Mouse (Mus musculus): ENCODE results near the gene Pnma1. TPM values are rescaled to one million over a fixed set of nuclear protein-coding genes. Genes with fewer than 3 reads are reported as not detected.

Pnma1 gene
- polyA plus RNA-seq, 1 experiment from 2014 or later: 0.48 TPM

- 0 out of 2 replicates have a peak, but pooled peaks have one; percentile 22 for ATAC-seq (ENCODE audit: extremely low read depth, insufficient number of reproducible peaks, low FRiP score, low TSS enrichment)
- peaks cover 65% of the 10 kb centered on the region for H3K36me3 ChIP-seq
These were observed 4.3 kb upstream of the Pnma1 start for GRCm38 (mm10) chr12:84152352-84153190.

GRCm38 (mm10) chr12:84151911-84152310 lies 3.6 kb upstream of the Pnma1 start:
- Histone ChIP-seq H3K4me3 (peak overlapping the region; percentile 10), H3K4me2 (peak overlapping the region; percentile 20), H3K9ac (peak overlapping the region; percentile 51; the same call in 1 of the 2 replicates), H3K27ac (replicated peaks) (peak overlapping the region; percentile 64), H3K36me3 (peaks cover 62% of the 10 kb centered on the region), H3K27me3 (replicated peaks) (no peaks in the 10 kb centered on the region), H3K4me1 (peaks cover 71% of the 10 kb centered on the region), H3K9me3 (no peaks in the 10 kb centered on the region)
- 65% methylated on average over 10 of the region's 10 CpGs for WGBS
- no peak for ATAC-seq (ENCODE audit: extremely low read depth, insufficient number of reproducible peaks, low FRiP score, low TSS enrichment)

More at GRCm38 (mm10) chr12:84152352-84153190, 4.3 kb upstream of the Pnma1 start:
- peaks cover 70% of the 10 kb centered on the region for H3K4me1 ChIP-seq
- H3K9ac ChIP-seq: no peak overlapping the region
- 0 out of 2 replicates have a peak overlapping the region, but pooled peaks have one; percentile 46 for H3K27ac ChIP-seq (replicated peaks)
- 64% methylated on average over 32 of the region's 32 CpGs for WGBS
- no peaks in the 10 kb centered on the region for H3K27me3 ChIP-seq (replicated peaks)
- peak overlapping the region; percentile 10 for H3K4me3 ChIP-seq
- H3K4me2 ChIP-seq: peak overlapping the region; percentile 20
- H3K9me3 ChIP-seq: no peaks in the 10 kb centered on the region

GRCm38 (mm10) chr12:84150976-84151375 lies 2.7 kb upstream of the Pnma1 start:
- peak overlapping the region; percentile 51; the same call in 1 of the 2 replicates for H3K9ac ChIP-seq

GRCm38 (mm10) chr12:84149971-84150370 lies 1.7 kb upstream of the Pnma1 start:
- Histone ChIP-seq H3K9ac (peak overlapping the region; percentile 40; the same call in 1 of the 2 replicates), H3K4me2 (no peak overlapping the region), H3K4me3 (no peak overlapping the region), H3K36me3 (peaks cover 47% of the 10 kb centered on the region), H3K9me3 (no peaks in the 10 kb centered on the region), H3K4me1 (peaks cover 63% of the 10 kb centered on the region), H3K27me3 (replicated peaks) (no peaks in the 10 kb centered on the region), H3K27ac (replicated peaks) (0 out of 2 replicates have a peak overlapping the region, but pooled peaks have one; percentile 64)
- WGBS: 92% methylated on average over 15 of the region's 15 CpGs
- no peak for ATAC-seq (ENCODE audit: extremely low read depth, insufficient number of reproducible peaks, low FRiP score, low TSS enrichment)

More at GRCm38 (mm10) chr12:84150976-84151375, 2.7 kb upstream of the Pnma1 start:
- ATAC-seq (ENCODE audit: extremely low read depth, insufficient number of reproducible peaks, low FRiP score, low TSS enrichment): no peak
- peak overlapping the region; percentile 20 for H3K4me2 ChIP-seq
- peaks cover 57% of the 10 kb centered on the region for H3K36me3 ChIP-seq
- no peaks in the 10 kb centered on the region for H3K27me3 ChIP-seq (replicated peaks)
- peak overlapping the region; percentile 7; the same call in 1 of the 2 replicates for H3K4me3 ChIP-seq
- WGBS: 7% methylated on average over 6 of the region's 6 CpGs
- H3K27ac ChIP-seq (replicated peaks): peak overlapping the region; percentile 64
- H3K4me1 ChIP-seq: peaks cover 69% of the 10 kb centered on the region
- no peaks in the 10 kb centered on the region for H3K9me3 ChIP-seq

GRCm38 (mm10) chr12:84148622-84149012 lies 328 bp upstream of the Pnma1 start:
- WGBS: 16% methylated on average over 10 of the region's 10 CpGs
- Histone ChIP-seq H3K27me3 (replicated peaks) (no peaks in the 10 kb centered on the region), H3K36me3 (peaks cover 35% of the 10 kb centered on the region), H3K4me2 (peak overlapping the region; percentile 92), H3K4me1 (peaks cover 57% of the 10 kb centered on the region), H3K9ac (peak overlapping the region; percentile 79), H3K9me3 (no peaks in the 10 kb centered on the region), H3K27ac (replicated peaks) (no peak overlapping the region), H3K4me3 (peak overlapping the region; percentile 66)
- no peak for ATAC-seq (ENCODE audit: extremely low read depth, insufficient number of reproducible peaks, low FRiP score, low TSS enrichment)

GRCm38 (mm10) chr12:84142281-84143050 lies 5.8 kb downstream of the Pnma1 start:
- H3K4me3 ChIP-seq: no peak overlapping the region
- 69% methylated on average over 14 of the region's 14 CpGs for WGBS
- H3K9ac ChIP-seq: no peak overlapping the region
- H3K4me2 ChIP-seq: no peak overlapping the region
- no peak for ATAC-seq (ENCODE audit: extremely low read depth, insufficient number of reproducible peaks, low FRiP score, low TSS enrichment)
- H3K27ac ChIP-seq (replicated peaks): no peak overlapping the region
- H3K4me1 ChIP-seq: no peaks in the 10 kb centered on the region
- H3K9me3 ChIP-seq: no peaks in the 10 kb centered on the region
- no peaks in the 10 kb centered on the region for H3K27me3 ChIP-seq (replicated peaks)
- peaks cover 25% of the 10 kb centered on the region for H3K36me3 ChIP-seq

- WGBS: 74% methylated on average over 4 of the region's 4 CpGs
- H3K9me3 ChIP-seq: no peaks in the 10 kb centered on the region
- H3K27me3 ChIP-seq (replicated peaks): no peaks in the 10 kb centered on the region
- no peak overlapping the region for H3K4me3 ChIP-seq
- H3K4me2 ChIP-seq: no peak overlapping the region
- no peaks in the 10 kb centered on the region for H3K4me1 ChIP-seq
- no peak for ATAC-seq (ENCODE audit: extremely low read depth, insufficient number of reproducible peaks, low FRiP score, low TSS enrichment)
- no peak overlapping the region for H3K9ac ChIP-seq
- H3K36me3 ChIP-seq: peaks cover 33% of the 10 kb centered on the region
- no peak overlapping the region for H3K27ac ChIP-seq (replicated peaks)
These were observed 7.0 kb downstream of the Pnma1 start for GRCm38 (mm10) chr12:84141271-84141670.

GRCm38 (mm10) chr12:84140135-84140534 lies 8.2 kb downstream of the Pnma1 start:
- no peak for ATAC-seq (ENCODE audit: extremely low read depth, insufficient number of reproducible peaks, low FRiP score, low TSS enrichment)
- Histone ChIP-seq H3K27ac (replicated peaks) (no peak overlapping the region), H3K4me2 (no peak overlapping the region), H3K9me3 (no peaks in the 10 kb centered on the region), H3K36me3 (peaks cover 41% of the 10 kb centered on the region), H3K4me1 (no peaks in the 10 kb centered on the region), H3K27me3 (replicated peaks) (no peaks in the 10 kb centered on the region), H3K9ac (no peak overlapping the region), H3K4me3 (no peak overlapping the region)
- WGBS: 57% methylated on average over 4 of the region's 4 CpGs

GRCm38 (mm10) chr12:84137131-84137530 lies 11.2 kb downstream of the Pnma1 start:
- no peak overlapping the region for H3K4me2 ChIP-seq
- no peak overlapping the region for H3K9ac ChIP-seq
- no peak for ATAC-seq (ENCODE audit: extremely low read depth, insufficient number of reproducible peaks, low FRiP score, low TSS enrichment)
- 84% methylated on average over 7 of the region's 7 CpGs for WGBS
- no peaks in the 10 kb centered on the region for H3K4me1 ChIP-seq
- H3K27ac ChIP-seq (replicated peaks): no peak overlapping the region
- H3K4me3 ChIP-seq: no peak overlapping the region
- H3K27me3 ChIP-seq (replicated peaks): no peaks in the 10 kb centered on the region
- H3K36me3 ChIP-seq: peaks cover 42% of the 10 kb centered on the region
- no peaks in the 10 kb centered on the region for H3K9me3 ChIP-seq

- no peak overlapping the region for H3K4me3 ChIP-seq
- WGBS: 67% methylated on average over 3 of the region's 3 CpGs
- no peak overlapping the region for H3K4me2 ChIP-seq
- H3K9me3 ChIP-seq: no peaks in the 10 kb centered on the region
- H3K27ac ChIP-seq (replicated peaks): no peak overlapping the region
- no peaks in the 10 kb centered on the region for H3K4me1 ChIP-seq
- no peak for ATAC-seq (ENCODE audit: extremely low read depth, insufficient number of reproducible peaks, low FRiP score, low TSS enrichment)
- H3K27me3 ChIP-seq (replicated peaks): no peaks in the 10 kb centered on the region
- H3K36me3 ChIP-seq: peaks cover 50% of the 10 kb centered on the region
- H3K9ac ChIP-seq: no peak overlapping the region
These were observed 16.0 kb downstream of the Pnma1 start for GRCm38 (mm10) chr12:84132265-84132664.

- no peaks in the 10 kb centered on the region for H3K9me3 ChIP-seq
- H3K4me1 ChIP-seq: no peaks in the 10 kb centered on the region
- 86% methylated on average over 8 of the region's 8 CpGs for WGBS
- H3K36me3 ChIP-seq: peaks cover 32% of the 10 kb centered on the region
- no peaks in the 10 kb centered on the region for H3K27me3 ChIP-seq (replicated peaks)
- H3K4me2 ChIP-seq: no peak overlapping the region
- no peak for ATAC-seq (ENCODE audit: extremely low read depth, insufficient number of reproducible peaks, low FRiP score, low TSS enrichment)
- no peak overlapping the region for H3K4me3 ChIP-seq
- H3K27ac ChIP-seq (replicated peaks): no peak overlapping the region
- H3K9ac ChIP-seq: no peak overlapping the region
These were observed 18.4 kb downstream of the Pnma1 start for GRCm38 (mm10) chr12:84129931-84130330.

Data from heart, embryonic 13.5 days (tissue).